Mouse (Mus musculus) intestine, postnatal 0 days (tissue): Measurements from ENCODE around the gene Rps11. TPM values are rescaled to one million over a fixed set of nuclear protein-coding genes. Genes with fewer than 3 reads are reported as not detected.

ENCODE experiments used
- ATAC-seq: fragments of 200-750 bp; cut with Nextera tagmentation; 2 replicates; pipeline ENCODE4 v1.8.0; 2017; ENCODE audit warnings: mild to moderate bottlenecking, moderate TSS enrichment, moderate library complexity
- H3K27ac ChIP-seq: fragments of 300-500 bp; sonication (generic); 2 replicates; pipeline ENCODE4 v1.5.1; 2014; ENCODE audit warnings: mild to moderate bottlenecking, low read depth, low read length, moderate library complexity
- H3K27me3 ChIP-seq: fragments of 300-500 bp; sonication (generic); replicated peaks from 2 replicates; pipeline ENCODE4 v1.6.1; 2014; ENCODE audit warnings: low read length, mixed read lengths; ENCODE audit not compliant: control insufficient read depth, insufficient read depth
- H3K36me3 ChIP-seq: fragments of 300-500 bp; sonication (generic); 2 replicates; pipeline ENCODE4 v1.6.1; 2014; ENCODE audit warnings: mild to moderate bottlenecking, moderate library complexity; ENCODE audit not compliant: control insufficient read depth, insufficient read depth
- H3K4me1 ChIP-seq: fragments of 300-500 bp; sonication (generic); replicated peaks from 2 replicates; pipeline ENCODE4 v1.6.1; 2014; ENCODE audit warnings: antibody characterized with exemption, low read length, mixed read lengths; ENCODE audit not compliant: control insufficient read depth, insufficient read depth
- H3K4me2 ChIP-seq: fragments of 300-500 bp; sonication (generic); replicated peaks from 2 replicates; pipeline ENCODE4 v1.6.1; 2014; ENCODE audit warnings: low read depth, mild to moderate bottlenecking, moderate library complexity
- H3K4me3 ChIP-seq: fragments of 300-500 bp; sonication (generic); 2 replicates; pipeline ENCODE4 v1.5.1; 2014; ENCODE audit warnings: low read depth, low read length
- H3K9ac ChIP-seq: fragments of 300-500 bp; sonication (generic); 2 replicates; pipeline ENCODE4 v1.6.1; 2014; ENCODE audit warnings: mild to moderate bottlenecking, low read depth, low read length
- H3K9me3 ChIP-seq: fragments of 300-500 bp; sonication (generic); 2 replicates; pipeline ENCODE4 v1.6.1; 2016; ENCODE audit warnings: mixed run types; ENCODE audit not compliant: control insufficient read depth
- CTCF ChIP-seq: sonication (generic); IDR thresholded peaks from 2 replicates; pipeline ENCODE4 v1.5.1; 2016; ENCODE audit warnings: low read depth, mild to moderate bottlenecking, control low read depth, antibody characterized with exemption, moderate library complexity
- WGBS: fragments of 180-500 bp; shearing (Covaris S2); extraction: QIAGEN DNeasy Blood & Tissue Kit; methylation state at CpG from one replicate; pipeline ENCODE4 v1.1.7; 2014; 5-methylcytosine and 5-hydroxymethylcytosine counted together
- microRNA counts: library from miRNA; unstranded; fragments of <30 nt; microRNA quantifications from one replicate; lab custom pipeline; 2016
- microRNA-seq: library from miRNA; unstranded; fragments of <30 nt; microRNA quantifications from one replicate; pipeline ENCODE4, GENCODE M21; 2016
- polyA plus RNA-seq: library from polyadenylated mRNA; unstranded; fragments of >200 nt; fragmentation: Nextera tagmentation; extraction: Ambion mirVana; gene quantifications from 2 replicates; pipeline ENCODE4 v1.2.1, GENCODE M21; 2015

The Rps11 gene
- polyA plus RNA-seq, 1 experiment from 2014 or later: 1,755 TPM

DNA sequence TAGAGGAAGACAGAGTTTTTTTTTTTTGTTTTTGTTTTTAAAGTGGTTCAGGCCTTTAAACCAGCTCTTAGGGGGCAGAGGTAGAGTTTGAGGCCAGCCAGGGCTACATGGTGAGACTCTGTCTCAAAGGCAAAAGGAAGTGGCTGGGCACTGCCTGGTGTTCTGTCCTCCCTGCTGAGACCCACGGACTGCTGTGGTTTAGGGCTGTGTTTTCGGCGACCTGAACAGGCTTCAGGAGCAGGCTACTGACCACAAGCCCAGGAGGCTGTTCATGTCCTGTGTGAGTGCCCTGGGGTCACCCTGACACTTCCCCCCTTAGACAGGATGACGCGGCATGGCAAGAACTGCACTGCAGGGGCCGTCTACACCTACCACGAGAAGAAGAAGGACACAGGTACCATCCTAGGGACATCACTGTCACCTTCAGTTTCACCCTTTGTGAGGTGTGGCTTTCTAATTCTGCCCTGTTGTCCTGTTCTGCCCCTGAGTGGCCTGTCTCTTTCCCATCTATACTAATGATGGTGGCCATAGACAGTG is 51.0 kb downstream of the Rps11 start:
- H3K27me3 ChIP-seq: no peaks in the 10 kb centered on the region
- no peak for TF ChIP-seq CTCF
- no peak overlapping the region for H3K27ac ChIP-seq
- no peak for ATAC-seq
- H3K9ac ChIP-seq: no peak overlapping the region
- no peaks in the 10 kb centered on the region for H3K4me1 ChIP-seq
- WGBS: 83% methylated on average over 7 of the region's 7 CpGs
- H3K4me3 ChIP-seq: no peak overlapping the region
- H3K9me3 ChIP-seq: no peaks in the 10 kb centered on the region
- peaks cover 47% of the 10 kb centered on the region for H3K36me3 ChIP-seq
- no peak overlapping the region for H3K4me2 ChIP-seq

MicroRNAs within 50 kb of the gene (microRNA counts, 519-probe panel; counts per million panel counts)
- 3,903 counts per million, percentile 55 among the panel's probes with 10 or more counts for microRNA mmu-miR-150 (lab: Ali Mortazavi, UCI)

Small RNAs within 50 kb of the gene (microRNA-seq; reads per million reads assigned to microRNA genes)
- gene Mir150 (78.8 reads per million, percentile 44 among the genes with 10 or more reads in this experiment), gene Mir5121 (13.3 reads per million, percentile 24 among the genes with 10 or more reads in this experiment), gene Mir7055 (not detected)

Other genes with a start within 250 kb of the Rps11 start
- gene Med25, start 231.7 kb downstream of the Rps11 start, polyA plus RNA-seq: 60.0 and 62.9 TPM in 2 replicates
- gene Fuz, start 228.4 kb downstream of the Rps11 start, polyA plus RNA-seq: 11.1 and 12.1 TPM in 2 replicates
- gene Ap2a1, start 194.9 kb downstream of the Rps11 start, polyA plus RNA-seq: 42.8 and 44.1 TPM in 2 replicates
- gene Tsks, start 181.2 kb downstream of the Rps11 start, polyA plus RNA-seq: 0.13 TPM in 1 of 2 replicates, not detected in the other
- gene Cpt1c, start 149.6 kb downstream of the Rps11 start, polyA plus RNA-seq: 3.5 and 4.5 TPM in 2 replicates
- gene Prmt1, start 137.9 kb downstream of the Rps11 start, polyA plus RNA-seq: 124 and 130 TPM in 2 replicates
- 53.2 and 56.4 TPM in 2 replicates for gene Irf3, start 126.8 kb downstream of the Rps11 start, polyA plus RNA-seq
- gene Bcl2l12, start 125.7 kb downstream of the Rps11 start, polyA plus RNA-seq: 18.3 and 19.6 TPM in 2 replicates
- gene Scaf1, start 108.1 kb downstream of the Rps11 start, polyA plus RNA-seq: 21.7 and 22.6 TPM in 2 replicates
- gene Rras, start 106.5 kb downstream of the Rps11 start, polyA plus RNA-seq: 94.6 and 100 TPM in 2 replicates
- 2.4 and 2.6 TPM in 2 replicates for gene Prr12, start 71.6 kb downstream of the Rps11 start, polyA plus RNA-seq
- gene Nosip, start 62.0 kb downstream of the Rps11 start, polyA plus RNA-seq: 38.9 and 40.5 TPM in 2 replicates
- 56.8 and 59.0 TPM in 2 replicates for gene Prrg2, start 61.8 kb downstream of the Rps11 start, polyA plus RNA-seq
- 81.8 and 85.6 TPM in 2 replicates for gene Rcn3, start 32.2 kb downstream of the Rps11 start, polyA plus RNA-seq
- gene Fcgrt, start 20.6 kb downstream of the Rps11 start, polyA plus RNA-seq: 2,929 and 3,267 TPM in 2 replicates
- gene Rpl13a, start 4.3 kb upstream of the Rps11 start, polyA plus RNA-seq: 1,616 and 1,752 TPM in 2 replicates
- gene Gm45713, start 11.8 kb upstream of the Rps11 start, polyA plus RNA-seq: 0.70 and 0.82 TPM in 2 replicates
- gene Flt3l, start 12.0 kb upstream of the Rps11 start, polyA plus RNA-seq: 2.1 and 2.7 TPM in 2 replicates
- 63.6 and 64.7 TPM in 2 replicates for gene Pih1d1, start 29.9 kb upstream of the Rps11 start, polyA plus RNA-seq
- gene Aldh16a1, start 30.1 kb upstream of the Rps11 start, polyA plus RNA-seq: 86.8 and 102 TPM in 2 replicates
- not detected in 2 replicates for gene Slc17a7, start 39.5 kb upstream of the Rps11 start, polyA plus RNA-seq
- gene Gfy, start 55.1 kb upstream of the Rps11 start, polyA plus RNA-seq: not detected in 2 replicates
- gene Pth2, start 56.6 kb upstream of the Rps11 start, polyA plus RNA-seq: not detected in 2 replicates
- 0.07 TPM in 1 of 2 replicates, not detected in the other for gene Ccdc155, start 80.5 kb upstream of the Rps11 start, polyA plus RNA-seq
- gene Dkkl1, start 87.7 kb upstream of the Rps11 start, polyA plus RNA-seq: 0.47 and 0.55 TPM in 2 replicates
- 18.7 and 20.8 TPM in 2 replicates for gene Tead2, start 91.3 kb upstream of the Rps11 start, polyA plus RNA-seq
- gene Cd37, start 114.7 kb upstream of the Rps11 start, polyA plus RNA-seq: 1.6 and 2.3 TPM in 2 replicates
- gene Slc6a16, start 116.6 kb upstream of the Rps11 start, polyA plus RNA-seq: not detected in 2 replicates
- not detected in 2 replicates for gene Slc6a21, start 153.1 kb upstream of the Rps11 start, polyA plus RNA-seq
- gene Trpm4, start 209.3 kb upstream of the Rps11 start, polyA plus RNA-seq: 49.4 and 55.1 TPM in 2 replicates
- 0.76 and 0.88 TPM in 2 replicates for gene Hrc, start 210.9 kb upstream of the Rps11 start, polyA plus RNA-seq
- 24.5 and 24.8 TPM in 2 replicates for gene Ppfia3, start 242.6 kb upstream of the Rps11 start, polyA plus RNA-seq
- gene Lin7b, start 246.1 kb upstream of the Rps11 start, polyA plus RNA-seq: 3.4 TPM in 2 replicates